Mouse (Mus musculus) adrenal gland, postnatal 36 days (tissue): ENCODE measurements around the gene Atp5g3. TPM values are rescaled to one million over a fixed set of nuclear protein-coding genes. Genes with fewer than 3 reads are reported as not detected.
"Not testable (repeated sequence)": the region's sequence is repeated elsewhere in the genome, so short reads cannot be mapped to it uniquely, and the experiment has no call there.

ENCODE experiments used
- DNase-seq, 2 experiments: peaks; one replicate each; pipeline ENCODE4 v3.0.0; 2021; ENCODE audit warnings: mixed read lengths in 1 of 2
- total RNA-seq, 2 experiments: library from RNA; stranded (reverse); gene quantifications; 2 replicates each; pipeline ENCODE4 v1.2.3; 2021

The Atp5g3 gene
- total RNA-seq, 2 experiments from 2014 or later, result 682 to 902 TPM

- not testable (repeated sequence) for DNase-seq
Measured at GRCm38 (mm10) chr2:73896919-73897318, 14.2 kb downstream of the Atp5g3 start.

GRCm38 (mm10) chr2:73893473-73894270, 17.5 kb downstream of the Atp5g3 start:
- no peak for DNase-seq

DNA sequence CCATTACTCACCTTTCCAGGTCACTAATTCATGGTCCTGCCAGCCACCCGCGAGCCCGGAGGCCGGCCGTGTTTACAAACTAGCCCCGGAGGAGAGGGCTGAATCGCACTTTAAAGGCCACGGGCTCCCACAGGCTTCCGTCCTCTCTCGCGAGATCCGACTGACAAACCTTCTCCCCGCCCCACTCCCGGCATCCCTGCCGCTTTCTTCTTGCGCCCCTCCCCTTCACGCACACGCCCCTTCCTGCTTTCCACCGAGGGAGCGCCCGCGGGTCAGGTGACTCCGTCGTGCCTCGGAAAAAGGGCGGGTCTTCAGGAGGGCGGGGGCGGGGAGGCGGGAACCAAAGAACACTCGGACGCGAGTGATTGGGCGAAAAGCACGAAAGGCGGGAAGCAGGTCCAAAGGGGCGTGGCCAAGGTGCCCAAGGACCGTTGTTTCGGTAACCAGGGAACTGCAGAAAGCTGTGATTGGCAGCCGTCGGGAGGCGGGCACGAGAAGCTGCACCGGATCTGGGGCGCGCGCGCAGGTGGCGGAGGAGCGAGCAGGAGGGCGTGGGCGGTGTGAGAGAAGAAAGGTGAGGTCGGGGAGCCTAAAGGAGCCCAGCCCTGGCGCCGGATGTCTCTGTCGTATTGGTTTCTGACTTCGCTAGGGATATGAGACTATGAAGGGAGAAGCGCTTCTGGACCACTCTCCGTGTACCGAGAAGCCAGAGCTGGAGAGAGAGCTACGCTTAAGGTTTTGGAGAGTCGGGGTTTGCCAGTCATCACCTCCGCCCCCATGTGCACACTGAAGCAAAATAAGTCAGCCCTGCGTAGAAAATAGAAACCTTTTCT, 18.4 kb downstream of the Atp5g3 start, which contains the start of gene Atf2:
Atf2 (minus strand) TSS at position 176 of the 833 bp plus-strand sequence.
- peak; percentile 99 for DNase-seq

GRCm38 (mm10) chr2:73891701-73892463, 19.2 kb downstream of the Atp5g3 start:
- DNase-seq, result peak in 1 of 2 experiments; percentile 61

- no peak for DNase-seq
Measured at GRCm38 (mm10) chr2:73885997-73886396, 25.1 kb downstream of the Atp5g3 start.

- no peak for DNase-seq
Measured at GRCm38 (mm10) chr2:73877891-73878290, 33.2 kb downstream of the Atp5g3 start.

GRCm38 (mm10) chr2:73867764-73868487, 43.2 kb downstream of the Atp5g3 start:
- peak; percentile 48 to 59 for DNase-seq

DNA sequence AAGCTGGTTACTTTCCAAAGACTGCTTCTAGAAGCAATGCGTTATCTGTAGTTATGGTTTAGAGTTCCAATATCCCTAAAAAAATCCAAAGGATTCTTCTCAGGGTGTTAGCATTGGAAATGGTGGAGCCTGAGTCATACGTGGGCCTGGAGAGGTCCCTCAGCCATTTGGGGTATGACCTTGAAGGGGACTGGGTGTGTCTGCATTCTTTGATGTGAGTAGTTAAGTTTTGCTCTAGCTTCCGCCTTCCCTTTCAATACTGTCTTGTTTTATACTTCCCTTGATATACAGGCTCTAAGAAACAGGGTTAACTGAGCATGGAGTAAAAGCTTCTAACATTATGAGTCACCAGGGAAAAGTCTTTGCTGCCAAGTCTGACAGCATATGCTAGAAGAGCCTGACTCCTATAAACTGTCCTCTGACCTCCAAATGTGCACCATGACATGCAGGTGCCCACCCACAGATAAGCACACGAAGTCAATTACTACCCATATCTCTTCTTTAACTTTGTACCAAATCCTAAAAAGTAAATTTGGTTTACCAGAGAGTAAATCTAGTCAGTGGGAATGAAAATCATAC, 51.0 kb downstream of the Atp5g3 start:
- peak; percentile 6 to 21 for DNase-seq

Other genes starting within 250 kb of the Atp5g3 start
- gene Chn1, start 136.0 kb downstream of the Atp5g3 start, total RNA-seq, result 10 to 100 TPM; 12.5 to 14.3 TPM
- gene Atf2, start 18.7 kb downstream of the Atp5g3 start, total RNA-seq, result 10 to 100 TPM; 72.8 to 81.7 TPM